Mouse (Mus musculus) B cell, adult (primary cell): ENCODE results near the gene Olfr1111. TPM values are rescaled to one million over a fixed set of nuclear protein-coding genes. Genes with fewer than 3 reads are reported as not detected.

Experiments used
- total RNA-seq: library from RNA; stranded (reverse); gene quantifications from 4 replicates; pipeline ENCODE4 v1.2.4, GENCODE M21; 2023; ENCODE audit not compliant: inconsistent age

The Olfr1111 gene
- not detected in 4 replicates for total RNA-seq

DNA sequence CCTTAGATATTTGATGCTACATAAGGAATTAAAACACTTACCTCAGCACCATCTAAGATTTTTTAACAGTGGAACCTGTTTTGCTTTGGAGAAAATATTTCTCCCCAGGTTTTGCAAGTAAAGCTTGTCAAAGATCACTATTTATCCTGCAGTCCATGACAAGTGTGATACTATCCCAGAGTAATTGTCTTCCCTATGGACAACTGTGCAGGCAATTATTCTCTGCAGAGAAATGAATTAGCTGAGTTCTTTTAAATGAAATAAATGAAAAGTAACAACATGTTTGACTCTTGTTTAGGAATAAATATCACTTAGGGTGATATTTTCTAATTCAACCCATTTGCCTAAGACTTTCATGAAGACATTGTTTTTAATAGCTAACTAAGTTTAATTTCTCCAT, at the start of gene Olfr1111:
Gene Olfr1111 (minus strand): TSS at position 101 of the 400 bp plus-strand sequence.

DNA sequence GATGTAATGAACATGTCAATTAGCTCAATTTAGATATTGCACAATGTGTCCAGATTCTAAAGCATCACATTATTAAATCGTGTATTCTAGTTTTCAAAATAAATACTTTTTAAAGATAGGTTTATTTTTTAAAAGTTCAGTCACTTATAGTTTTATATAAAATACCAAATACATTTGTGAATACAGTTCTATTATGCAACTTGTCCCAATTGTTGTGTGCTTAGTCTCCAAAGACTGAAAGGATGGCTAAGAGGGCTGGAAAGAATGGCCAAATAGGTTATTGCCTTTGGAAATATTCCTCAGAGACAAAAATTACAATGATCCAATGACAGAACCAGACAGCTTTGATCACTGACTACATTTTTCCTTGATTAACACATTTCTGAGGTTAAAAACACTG, 35.1 kb upstream of the Olfr1111 start, which contains the start of gene Olfr1112:
Gene Olfr1112 (plus strand): TSS at position 301 of the 400 bp plus-strand sequence.

DNA sequence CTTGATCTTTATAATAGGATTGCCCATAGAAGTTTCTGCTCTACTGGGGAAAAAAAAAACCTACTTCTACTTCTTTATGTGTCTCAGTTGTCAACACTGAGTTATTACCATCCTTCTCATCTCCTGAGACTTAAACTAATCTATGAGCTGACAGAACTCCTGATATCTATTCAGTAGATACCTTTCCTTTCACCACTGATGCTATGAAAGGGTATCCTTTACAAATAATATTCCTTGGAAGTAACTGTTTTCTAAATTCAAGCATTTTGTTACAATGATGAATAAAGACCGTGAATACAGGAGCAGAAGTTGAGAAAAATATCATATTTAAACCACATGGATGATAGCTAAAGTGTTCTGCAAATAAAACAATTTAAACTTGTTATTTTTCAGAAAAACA, 12.2 kb downstream of the Olfr1111 start, which contains the start of gene Olfr1110:
Gene Olfr1110 (minus strand): TSS at position 101 of the 400 bp plus-strand sequence.

DNA sequence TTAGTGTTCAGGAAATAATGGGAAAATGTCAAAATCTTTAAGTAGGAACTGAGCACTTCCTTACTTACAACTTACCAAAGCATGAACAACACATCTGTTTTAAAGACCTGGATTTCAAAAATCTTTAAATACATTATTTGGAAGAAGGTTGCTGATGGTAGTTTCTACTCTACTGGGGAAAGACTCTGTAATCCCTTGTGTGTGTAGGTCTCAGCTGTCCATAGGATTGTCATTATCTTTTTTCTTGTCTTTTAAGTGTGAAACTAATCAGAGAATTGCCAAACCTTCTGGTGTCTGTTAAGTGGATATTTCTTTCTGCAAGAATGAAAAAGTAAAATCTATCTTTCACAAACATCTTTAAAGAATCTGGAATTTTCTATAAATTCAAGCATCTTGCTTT, 38.0 kb downstream of the Olfr1111 start, which contains the start of gene Olfr259:
Gene Olfr259 (minus strand): TSS at position 101 of the 400 bp plus-strand sequence.

Other genes starting within 250 kb of the Olfr1111 start
- not detected in 4 replicates for gene Olfr1098, start 228.1 kb downstream of the Olfr1111 start, total RNA-seq
- not detected in 4 replicates for gene Olfr1099, start 191.9 kb downstream of the Olfr1111 start, total RNA-seq
- gene Olfr1100, start 172.7 kb downstream of the Olfr1111 start, total RNA-seq = not detected in 4 replicates
- not detected in 4 replicates for gene Olfr1101, start 161.4 kb downstream of the Olfr1111 start, total RNA-seq
- not detected in 4 replicates for gene Olfr1102, start 154.2 kb downstream of the Olfr1111 start, total RNA-seq
- gene Olfr1104, start 125.5 kb downstream of the Olfr1111 start, total RNA-seq = not detected in 4 replicates
- not detected in 4 replicates for gene Olfr1105, start 116.1 kb downstream of the Olfr1111 start, total RNA-seq
- gene Olfr1106, start 100.4 kb downstream of the Olfr1111 start, total RNA-seq = not detected in 4 replicates
- gene Olfr1107, start 76.8 kb downstream of the Olfr1111 start, total RNA-seq = not detected in 4 replicates
- not detected in 4 replicates for gene Olfr1109, start 56.6 kb downstream of the Olfr1111 start, total RNA-seq
- gene Olfr259, start 38.1 kb downstream of the Olfr1111 start, total RNA-seq = not detected in 4 replicates
- not detected in 4 replicates for gene Olfr1110, start 12.3 kb downstream of the Olfr1111 start, total RNA-seq
- not detected in 4 replicates for gene Olfr1112, start 35.2 kb upstream of the Olfr1111 start, total RNA-seq
- not detected in 4 replicates for gene Olfr1113, start 56.3 kb upstream of the Olfr1111 start, total RNA-seq
- gene Olfr1115, start 95.4 kb upstream of the Olfr1111 start, total RNA-seq = not detected in 4 replicates
- not detected in 4 replicates for gene Olfr1116, start 114.9 kb upstream of the Olfr1111 start, total RNA-seq
- gene Olfr1118, start 155.0 kb upstream of the Olfr1111 start, total RNA-seq = not detected in 4 replicates
- not detected in 4 replicates for gene Olfr1120, start 202.2 kb upstream of the Olfr1111 start, total RNA-seq
- gene Olfr1121, start 217.3 kb upstream of the Olfr1111 start, total RNA-seq = not detected in 4 replicates
- gene Olfr1122, start 233.2 kb upstream of the Olfr1111 start, total RNA-seq = 0.10 TPM in 1 of 4 replicates, not detected in the others